Mouse (Mus musculus) G1E-ER4 (cell line): Measurements from ENCODE around the gene Qsox2. TPM values are rescaled to one million over a fixed set of nuclear protein-coding genes. Genes with fewer than 3 reads are reported as not detected.

Experiments used
- GATA1 ChIP-seq: IDR thresholded peaks from one replicate; pipeline ENCODE4 v1.8.0; 2012; ENCODE audit warnings: low read length, inconsistent platforms
- polyA plus RNA-seq: library from polyadenylated mRNA; stranded (reverse); fragments of >175 nt; gene quantifications from 2 replicates; pipeline ENCODE4 v1.2.3, GENCODE M21; 2012

Gene Qsox2
- polyA plus RNA-seq, 1 experiment: 7.6 TPM

- no peak for TF ChIP-seq GATA1
Observed at GRCm38 (mm10) chr2:26198488-26198887, 38.8 kb downstream of the Qsox2 start.

GRCm38 (mm10) chr2:26194552-26195339 lies 42.6 kb downstream of the Qsox2 start:
- TF ChIP-seq GATA1: no peak

- no peak for TF ChIP-seq GATA1
Observed at GRCm38 (mm10) chr2:26188517-26188916, 48.8 kb downstream of the Qsox2 start.

GRCm38 (mm10) chr2:26184352-26184751 lies 53.0 kb downstream of the Qsox2 start:
- TF ChIP-seq GATA1: no peak

GRCm38 (mm10) chr2:26182646-26183045 lies 54.7 kb downstream of the Qsox2 start:
- TF ChIP-seq GATA1: no peak

- no peak for TF ChIP-seq GATA1
Observed at GRCm38 (mm10) chr2:26177189-26177588, 60.1 kb downstream of the Qsox2 start.

GRCm38 (mm10) chr2:26176731-26177130 lies 60.6 kb downstream of the Qsox2 start:
- TF ChIP-seq GATA1: no peak

- TF ChIP-seq GATA1: no peak
Observed at GRCm38 (mm10) chr2:26175191-26175590, 62.1 kb downstream of the Qsox2 start.

GRCm38 (mm10) chr2:26172166-26172565 lies 65.2 kb downstream of the Qsox2 start:
- no peak for TF ChIP-seq GATA1

GRCm38 (mm10) chr2:26170376-26170775 lies 66.9 kb downstream of the Qsox2 start:
- TF ChIP-seq GATA1: no peak

- no peak for TF ChIP-seq GATA1
Observed at GRCm38 (mm10) chr2:26168843-26169579, 68.3 kb downstream of the Qsox2 start.

GRCm38 (mm10) chr2:26166890-26167289 lies 70.4 kb downstream of the Qsox2 start:
- TF ChIP-seq GATA1: no peak

Other genes starting within 250 kb of the Qsox2 start
- gene Ubac1, start 215.8 kb downstream of the Qsox2 start, polyA plus RNA-seq: 116 and 161 TPM in 2 replicates
- gene Nacc2, start 114.3 kb downstream of the Qsox2 start, polyA plus RNA-seq: 11.2 and 13.9 TPM in 2 replicates
- 0.12 TPM in 1 of 2 replicates, not detected in the other for gene Lhx3, start 29.2 kb downstream of the Qsox2 start, polyA plus RNA-seq
- gene Ccdc187, start 57.0 kb upstream of the Qsox2 start, polyA plus RNA-seq: not detected in 2 replicates
- not detected in 2 replicates for gene Gpsm1, start 78.0 kb upstream of the Qsox2 start, polyA plus RNA-seq
- gene Dnlz, start 114.6 kb upstream of the Qsox2 start, polyA plus RNA-seq: 17.8 and 21.3 TPM in 2 replicates
- 0.41 and 0.55 TPM in 2 replicates for gene Card9, start 123.4 kb upstream of the Qsox2 start, polyA plus RNA-seq
- gene Snapc4, start 143.1 kb upstream of the Qsox2 start, polyA plus RNA-seq: 61.5 and 68.5 TPM in 2 replicates
- 64.5 and 97.9 TPM in 2 replicates for gene Entr1, start 151.8 kb upstream of the Qsox2 start, polyA plus RNA-seq
- gene Pmpca, start 151.8 kb upstream of the Qsox2 start, polyA plus RNA-seq: 536 and 709 TPM in 2 replicates
- 15.0 and 16.1 TPM in 2 replicates for gene Inpp5e, start 171.7 kb upstream of the Qsox2 start, polyA plus RNA-seq
- gene Sec16a, start 207.7 kb upstream of the Qsox2 start, polyA plus RNA-seq: 28.0 and 33.0 TPM in 2 replicates